Mouse (Mus musculus) heart, postnatal 25 days (tissue): ENCODE measurements around the gene Ptch1. TPM values are rescaled to one million over a fixed set of nuclear protein-coding genes. Genes with fewer than 3 reads are reported as not detected.

ENCODE experiments used
- DNase-seq: peaks from one replicate; pipeline ENCODE4 v3.0.0; 2022; ENCODE audit warnings: low spot score
- intact Hi-C: fragments of 180-260 bp; cut with DNase I; formaldehyde crosslinking; loops from one replicate; pipeline ENCODE4 v1.15.1; 2025
- total RNA-seq, 2 experiments: library from RNA; stranded (reverse); gene quantifications; 2 replicates each; pipeline ENCODE4 v1.2.3; 2021

The Ptch1 gene
- total RNA-seq, 2 experiments from 2014 or later, result 12.4 to 14.9 TPM

DNA sequence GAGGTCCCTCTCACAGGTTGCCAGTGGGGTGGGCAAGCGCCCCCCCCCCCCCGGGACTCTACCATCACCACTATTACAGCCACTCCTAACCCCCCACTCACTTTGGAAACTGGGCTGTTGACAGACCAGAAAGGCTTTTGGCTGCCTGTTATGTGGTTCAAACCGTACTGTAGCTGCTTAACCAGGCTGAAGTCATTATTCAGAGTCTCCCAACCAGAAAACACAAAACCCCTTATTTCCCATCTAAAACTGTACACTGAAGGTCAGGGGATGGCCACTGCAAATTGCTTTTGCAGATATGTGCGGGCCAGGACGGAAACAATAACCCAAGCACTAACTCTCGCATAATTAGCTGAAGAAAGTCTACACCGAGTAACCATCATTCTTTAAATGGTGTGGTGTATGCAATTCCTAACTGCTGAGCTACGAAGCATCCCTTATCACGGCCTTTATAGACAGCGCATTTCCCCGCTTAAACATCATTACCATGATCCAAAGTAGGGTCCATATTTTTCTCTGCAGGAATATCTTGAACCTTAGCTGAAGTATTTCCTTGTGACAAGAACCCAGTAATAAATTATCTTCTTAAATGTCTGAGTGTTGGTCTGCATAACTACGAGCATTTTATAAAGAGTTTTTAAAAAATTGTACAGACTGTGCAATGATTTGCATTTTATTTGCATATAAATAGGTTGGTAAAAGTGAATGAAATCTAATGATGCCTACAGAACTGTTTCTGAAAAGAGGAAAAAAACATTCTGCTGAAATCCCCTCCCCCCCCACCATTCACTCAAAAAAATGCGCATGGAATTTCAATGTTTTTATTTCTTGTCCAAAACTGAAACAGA lies 29.1 kb downstream of the Ptch1 start:
- intact Hi-C loops, result no loop called here
- no peak for DNase-seq

DNA sequence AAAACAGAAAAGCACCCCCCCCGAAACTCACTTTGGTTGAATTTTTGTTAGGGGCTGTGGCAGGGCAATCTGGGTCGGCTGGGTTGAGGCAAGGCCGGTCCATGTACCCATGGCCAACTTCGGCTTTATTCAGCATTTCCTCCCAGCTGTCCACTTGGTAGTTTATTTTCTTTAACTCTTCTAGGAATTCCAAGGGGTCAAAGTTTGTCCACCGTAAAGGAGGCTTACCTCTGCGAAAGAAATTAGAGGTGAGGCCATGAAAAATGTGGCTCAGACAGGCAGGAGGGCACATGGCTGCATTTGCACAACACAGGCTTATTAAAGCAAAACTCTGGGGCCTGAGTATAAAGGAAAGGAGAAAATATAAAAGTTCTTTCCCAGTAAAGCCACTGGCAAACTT lies 29.9 kb downstream of the Ptch1 start:
- intact Hi-C loops, result loop anchor here (2.0 kb wide), 1 partner anchor 17 kb away; no protein-coding TSS in a partner anchor
- no peak for DNase-seq

DNA sequence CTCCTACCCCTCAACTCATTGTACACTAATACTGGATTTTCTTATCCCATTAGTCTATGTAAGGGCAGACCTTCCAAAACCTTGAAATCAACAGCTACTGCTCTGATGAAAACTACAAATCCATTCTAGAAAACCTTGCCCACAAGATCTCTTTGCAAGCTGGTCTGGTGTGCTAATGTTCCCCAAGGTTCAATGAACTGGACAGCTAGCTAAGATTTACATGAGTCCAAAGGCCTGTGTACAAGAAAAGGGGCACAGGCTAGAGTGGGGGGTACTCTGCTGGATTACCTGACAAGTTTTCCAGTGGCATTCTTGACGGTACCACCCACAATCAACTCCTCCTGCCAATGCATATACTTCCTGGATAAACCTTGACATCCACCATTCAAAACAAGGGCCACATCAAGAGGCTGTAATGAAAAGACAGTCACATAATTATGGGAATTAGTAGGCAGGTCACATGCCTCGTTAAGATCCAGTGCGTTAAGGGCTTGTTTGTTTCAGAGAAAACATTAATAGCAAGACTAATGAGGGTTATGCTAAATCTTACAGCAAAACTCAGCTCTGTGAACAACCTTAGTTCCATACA lies 30.5 kb downstream of the Ptch1 start:
- intact Hi-C loops, result loop anchor here (2.0 kb wide), 1 partner anchor 18 kb away; no protein-coding TSS in a partner anchor
- no peak for DNase-seq

DNA sequence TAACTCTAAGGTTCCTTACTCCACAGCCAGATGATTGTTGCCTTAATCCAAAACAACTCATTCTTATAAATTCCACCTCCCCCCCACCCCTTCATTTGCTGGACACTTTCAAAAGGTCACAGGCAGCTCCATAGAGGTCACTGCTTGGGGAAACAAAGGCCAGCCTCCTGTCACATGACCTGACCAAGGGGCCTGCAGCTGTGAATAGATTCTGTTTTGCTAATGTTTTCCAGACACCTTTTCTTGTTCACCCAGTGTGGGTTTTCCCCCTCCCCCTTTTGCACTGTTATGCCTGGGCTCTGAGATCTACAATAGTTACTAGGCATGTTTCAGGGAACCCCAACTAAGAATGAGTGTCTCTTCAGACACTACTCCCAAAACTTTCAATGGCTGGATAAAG lies 31.9 kb downstream of the Ptch1 start:
- DNase-seq, result no peak
- intact Hi-C loops, result no loop called here

DNA sequence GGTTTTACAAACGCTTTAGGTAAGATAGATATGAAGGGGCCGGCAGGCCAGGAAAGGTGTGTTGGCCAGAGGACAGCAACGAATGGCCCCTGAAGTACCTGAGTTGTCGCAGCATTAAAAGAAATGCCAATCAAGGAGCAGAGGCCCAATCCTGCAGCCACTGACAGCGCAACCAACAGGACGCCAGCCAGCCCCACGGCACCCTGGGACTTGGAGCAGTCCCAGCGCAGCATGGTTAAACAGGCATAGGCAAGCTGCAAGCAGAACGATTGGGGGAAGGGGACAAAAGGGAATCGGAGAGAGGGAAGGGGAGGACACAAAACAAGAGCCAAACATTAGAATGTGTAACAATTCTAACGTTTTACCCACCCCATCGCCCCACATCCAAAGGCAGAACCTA lies 32.8 kb downstream of the Ptch1 start:
- intact Hi-C loops, result no loop called here

DNA sequence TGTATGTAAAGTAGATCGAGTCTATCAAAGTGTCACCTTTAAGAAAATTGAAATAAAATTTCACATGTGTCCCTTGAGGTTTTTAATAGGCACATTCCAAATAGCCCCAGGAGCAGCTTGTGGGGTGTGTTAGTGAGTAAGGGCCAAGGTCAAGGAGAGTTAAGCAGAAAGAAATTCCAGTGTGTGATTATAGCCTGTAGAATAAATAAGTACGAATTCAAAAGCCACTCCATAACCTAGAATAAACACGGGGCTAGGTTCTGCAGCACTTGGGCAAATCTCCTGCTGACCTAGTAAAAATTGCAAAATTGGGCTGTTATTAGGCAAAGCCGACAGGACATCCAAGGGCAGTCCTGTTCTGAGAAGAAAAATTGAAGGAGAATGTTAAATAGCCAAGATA lies 38.4 kb downstream of the Ptch1 start:
- DNase-seq, result no peak
- intact Hi-C loops, result no loop called here

More for the DNA sequence above, 32.8 kb downstream of the Ptch1 start:
- no peak for DNase-seq

DNA sequence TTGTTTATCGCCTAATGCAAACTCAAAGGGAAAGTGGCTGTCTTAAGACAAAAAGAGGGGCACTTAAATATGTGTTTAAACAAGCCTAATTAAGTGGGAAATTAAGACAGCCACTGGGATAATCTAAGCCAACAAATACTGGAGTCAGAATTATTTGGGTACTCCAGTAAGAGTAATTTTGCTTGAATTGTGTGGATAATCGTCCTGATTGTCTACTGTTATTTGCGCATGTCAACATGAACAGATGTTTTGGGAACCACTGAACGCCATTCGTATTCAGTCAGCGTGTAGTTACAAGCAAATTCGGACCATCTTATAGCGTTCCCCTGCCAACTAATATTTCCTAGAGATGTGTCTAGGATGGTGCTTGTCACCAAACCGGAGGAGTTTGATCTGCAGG lies 42.5 kb downstream of the Ptch1 start:
- no peak for DNase-seq
- intact Hi-C loops, result no loop called here

DNA sequence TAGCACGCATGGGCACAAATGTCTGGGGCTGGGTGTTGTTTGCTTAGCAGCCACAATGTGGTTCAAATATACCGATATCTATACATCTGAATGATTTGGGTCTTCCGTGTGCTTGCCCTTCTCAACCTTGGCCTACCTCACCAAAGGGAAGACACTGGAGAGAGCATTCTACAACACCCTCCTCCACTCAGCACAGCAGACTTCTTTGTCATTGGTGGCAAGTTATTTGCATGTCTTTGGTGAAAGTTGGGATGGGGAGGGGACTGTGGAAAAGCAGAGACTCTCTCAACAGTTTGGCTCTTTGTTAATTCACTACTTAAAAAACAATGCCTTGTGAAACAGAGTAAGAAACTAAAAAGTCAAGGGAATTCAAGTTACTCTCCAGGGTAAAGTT lies 43.0 kb downstream of the Ptch1 start:
- no peak for DNase-seq
- intact Hi-C loops, result no loop called here

DNA sequence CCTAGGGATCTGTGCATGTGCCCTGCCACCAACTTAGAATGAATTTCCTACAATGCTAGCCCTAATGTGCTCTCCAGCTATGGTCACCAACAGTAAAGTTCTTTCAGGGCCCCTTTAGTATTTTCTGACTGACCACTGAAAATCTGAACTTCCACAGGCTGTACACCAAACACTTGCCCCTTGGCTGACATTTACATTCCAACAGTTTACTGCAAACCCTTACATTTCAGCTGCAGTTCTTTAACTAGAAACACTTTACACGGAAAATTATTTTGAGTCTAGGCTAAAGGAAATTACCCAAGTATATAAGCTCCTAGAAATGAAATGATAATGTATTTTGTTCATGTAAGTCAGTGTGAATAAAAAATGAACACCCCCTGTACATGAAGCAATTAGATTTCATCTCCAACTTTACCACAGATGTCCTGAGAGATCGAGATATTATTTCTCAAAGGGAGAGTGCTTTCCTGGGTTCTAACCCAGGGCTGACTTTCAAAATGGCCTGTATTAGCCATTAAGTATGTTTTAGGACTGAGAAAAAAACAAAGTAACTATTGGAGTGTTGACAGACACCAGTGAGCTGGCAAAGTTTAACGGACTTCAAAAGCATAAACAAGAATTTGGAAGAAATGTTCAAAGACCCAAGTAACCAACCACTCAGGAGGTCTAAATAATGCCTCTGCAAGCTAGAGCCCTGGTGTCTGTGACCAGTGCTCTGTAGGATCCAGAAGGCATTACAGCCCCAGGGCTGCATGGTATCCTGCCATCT lies 43.6 kb downstream of the Ptch1 start:
- no peak for DNase-seq
- intact Hi-C loops, result no loop called here

DNA sequence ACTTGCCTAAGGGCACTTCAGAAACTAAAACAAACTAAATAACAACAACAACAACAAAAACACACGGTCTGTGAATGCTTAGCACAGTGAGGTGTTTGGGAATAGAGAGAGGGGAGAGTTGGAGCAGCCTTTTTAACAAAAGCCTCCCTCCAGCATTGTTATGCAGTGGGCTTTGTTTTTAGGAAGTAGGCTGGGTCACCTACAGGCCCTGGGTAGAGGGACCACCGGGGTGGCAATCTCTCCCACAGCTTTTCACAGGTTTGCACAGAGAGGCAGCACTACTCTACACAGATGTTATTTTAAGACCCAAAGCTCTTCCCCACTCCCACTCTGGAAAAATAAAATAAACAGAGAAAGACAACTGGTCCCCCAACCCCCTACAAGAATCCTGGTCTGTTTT lies 44.5 kb downstream of the Ptch1 start:
- no peak for DNase-seq
- intact Hi-C loops, result no loop called here

DNA sequence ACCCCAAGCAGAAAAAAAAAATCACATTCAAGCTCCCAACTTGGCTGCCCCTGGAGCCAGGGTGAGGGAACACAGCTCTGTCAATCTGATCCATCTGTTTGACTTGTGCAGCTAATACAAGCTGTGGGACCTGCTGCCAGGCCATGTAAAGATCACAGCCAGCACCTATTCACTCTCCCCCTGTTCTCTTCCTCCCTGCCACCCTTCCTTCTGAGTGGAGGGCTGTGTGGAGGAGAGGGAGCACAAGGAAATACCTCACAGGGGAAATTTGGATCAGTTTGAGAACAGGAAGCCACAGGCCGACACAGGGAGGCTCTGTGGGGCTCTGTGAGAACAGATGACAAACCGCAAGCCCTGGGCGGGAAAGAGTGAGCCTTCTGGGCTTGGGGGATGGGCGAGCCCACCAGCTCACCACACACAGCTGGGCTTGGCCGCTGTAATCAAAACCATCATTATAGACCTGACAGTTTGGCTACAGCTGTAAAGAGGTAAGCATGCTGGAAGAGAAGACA lies 45.2 kb downstream of the Ptch1 start:
- intact Hi-C loops, result no loop called here
- DNase-seq, result no peak

DNA sequence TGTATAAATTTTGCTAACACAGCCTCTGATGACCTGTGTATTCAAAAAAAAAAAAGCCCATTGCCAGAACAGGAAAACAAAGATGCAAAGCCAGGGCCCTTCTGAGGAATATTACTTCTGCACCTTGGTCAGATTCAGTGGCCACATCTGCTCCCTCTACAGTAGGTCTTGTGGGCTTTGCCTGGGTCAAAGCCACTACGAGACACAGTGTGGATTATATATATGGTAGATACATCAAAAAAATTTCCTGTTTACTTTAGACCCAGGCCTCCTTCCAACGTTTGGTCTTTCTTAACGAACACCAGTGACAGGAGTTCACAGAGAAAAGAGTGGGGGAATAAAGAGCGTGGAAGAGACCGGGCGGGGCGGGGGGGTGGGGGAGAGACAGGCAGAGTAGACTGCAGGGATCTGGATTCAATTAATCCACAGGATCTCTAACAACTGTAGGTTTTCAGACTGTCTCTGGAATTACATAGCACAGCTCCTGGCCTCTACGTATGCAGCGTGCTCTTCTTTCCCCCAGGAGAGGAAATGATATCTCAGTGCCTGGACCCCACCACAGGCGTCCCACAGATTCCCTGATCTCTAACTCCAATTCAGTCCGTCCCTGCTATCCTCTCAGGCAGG lies 47.7 kb downstream of the Ptch1 start:
- DNase-seq, result no peak
- intact Hi-C loops, result no loop called here

DNA sequence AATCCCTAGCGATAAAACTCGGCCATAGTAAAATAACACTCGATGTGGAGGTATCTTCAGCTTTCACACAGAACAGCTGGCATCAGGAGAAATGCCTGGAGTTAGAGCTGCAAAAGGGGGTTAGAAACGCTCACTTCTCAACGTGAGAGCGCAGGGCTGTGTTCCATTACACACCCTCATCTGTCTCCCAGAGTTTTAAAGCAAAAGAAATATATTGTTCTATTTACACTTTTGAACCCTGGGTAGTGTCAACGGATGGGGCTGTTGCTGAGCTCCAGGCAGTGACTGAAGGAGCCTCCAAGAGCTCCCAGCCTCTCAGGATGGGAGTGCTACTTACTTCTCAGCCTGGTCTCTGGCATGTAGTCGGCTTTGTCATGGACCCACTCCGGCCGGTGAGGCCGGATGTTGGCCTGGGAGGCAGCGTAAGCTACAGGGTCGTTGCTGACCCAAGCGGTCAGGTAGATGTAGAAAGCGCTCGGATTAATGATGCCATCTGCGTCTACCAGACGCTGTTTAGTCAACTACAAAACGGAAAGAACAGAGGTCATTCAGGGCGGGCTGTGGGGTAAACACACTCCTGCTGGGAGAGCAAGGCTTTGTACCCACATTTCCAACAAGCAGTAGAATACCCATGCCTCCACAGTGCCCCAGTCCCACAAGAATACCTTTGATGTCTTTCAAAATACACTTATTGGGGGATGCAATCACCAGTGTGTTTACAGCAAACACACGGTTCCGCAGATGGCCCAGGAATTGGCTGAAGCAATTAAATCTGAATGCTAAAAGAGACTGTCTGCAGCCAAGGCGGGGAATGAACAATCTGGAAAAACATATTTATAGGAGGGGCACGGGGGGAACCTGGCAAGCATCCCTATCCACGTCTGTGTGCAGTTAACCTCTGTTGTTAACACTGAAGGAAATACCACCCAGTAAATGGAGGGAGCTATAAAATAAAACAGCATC lies 48.5 kb downstream of the Ptch1 start:
- intact Hi-C loops, result no loop called here
- DNase-seq, result no peak

DNA sequence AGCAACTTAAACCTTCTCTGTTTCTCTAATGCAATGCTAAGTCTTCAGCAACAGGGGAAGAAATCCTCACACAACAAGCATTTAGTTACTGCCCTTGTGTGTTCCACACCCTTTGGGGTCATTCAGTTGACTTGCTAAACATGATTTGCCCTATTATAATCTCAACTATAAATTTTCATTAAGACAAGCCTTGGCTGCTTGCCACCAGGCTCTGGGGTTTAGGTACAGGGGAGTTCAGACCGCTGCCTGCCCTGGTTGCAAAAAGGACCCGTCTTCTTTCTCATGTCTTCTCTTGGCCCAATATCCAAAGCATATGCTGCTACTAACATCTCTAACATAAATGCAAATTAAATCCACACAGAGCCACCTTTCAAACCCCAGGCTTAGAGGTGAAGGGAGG lies 49.3 kb downstream of the Ptch1 start:
- intact Hi-C loops, result no loop called here
- no peak for DNase-seq

DNA sequence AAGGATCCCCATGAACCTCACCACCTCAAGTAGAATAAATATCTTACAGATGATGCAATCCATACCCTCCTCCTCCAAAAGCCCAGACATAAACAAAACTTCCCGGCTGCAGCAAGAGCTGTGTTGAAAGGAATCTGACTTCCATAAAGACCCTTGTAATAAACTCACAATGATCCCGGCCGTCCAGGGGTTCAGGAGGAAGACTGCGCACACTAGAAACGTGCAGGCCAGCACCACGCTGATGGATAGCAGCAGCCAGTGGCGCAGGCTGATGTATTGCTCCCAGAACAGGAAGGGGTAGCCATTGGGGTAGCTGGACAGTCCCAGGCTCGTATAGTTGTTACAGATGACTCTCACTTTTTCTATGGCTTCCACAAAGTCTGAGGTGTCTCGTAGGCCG lies 50.6 kb downstream of the Ptch1 start:
- DNase-seq, result no peak
- intact Hi-C loops, result no loop called here

DNA sequence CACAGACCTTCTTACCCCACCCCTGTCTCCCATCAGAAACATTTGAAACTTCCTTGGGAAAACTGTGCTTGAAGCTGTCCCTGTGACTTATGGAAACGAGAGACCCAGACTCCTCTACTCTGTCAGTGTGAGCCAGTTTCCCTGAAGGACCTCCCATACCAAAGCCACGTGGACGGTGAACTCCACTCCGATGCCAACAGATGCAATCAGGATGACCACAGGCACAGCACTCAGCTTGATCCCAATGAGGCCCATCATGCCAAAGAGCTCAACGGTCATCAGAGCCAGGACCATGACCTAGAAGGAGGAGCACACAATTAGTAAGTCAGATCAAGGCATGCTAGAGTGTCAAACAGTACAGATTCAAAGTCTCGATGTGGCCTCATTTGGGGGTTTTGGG lies 53.3 kb downstream of the Ptch1 start:
- no peak for DNase-seq
- intact Hi-C loops, result no loop called here

DNA sequence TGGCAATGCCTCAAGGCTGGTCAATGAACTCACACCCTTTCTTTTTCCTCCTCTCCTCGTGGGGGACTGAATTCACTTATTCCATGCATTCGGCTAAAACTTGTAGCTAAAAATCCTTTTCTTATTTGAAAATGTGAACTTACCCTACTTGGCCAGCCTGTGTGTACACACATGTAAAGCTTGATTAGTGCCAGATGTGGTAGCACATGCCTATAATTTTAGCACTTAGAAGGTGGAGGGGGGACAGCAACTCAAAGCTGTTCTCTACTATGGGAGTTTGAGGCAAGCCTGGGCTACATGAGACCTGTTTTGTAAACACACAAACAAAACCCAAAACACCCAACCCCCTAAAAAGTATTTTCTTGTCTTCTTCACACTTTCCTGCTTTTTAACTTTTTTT lies 56.9 kb downstream of the Ptch1 start:
- no peak for DNase-seq
- intact Hi-C loops, result loop anchor here (10.0 kb wide), 1 partner anchor 518 kb away; no protein-coding TSS in a partner anchor

DNA sequence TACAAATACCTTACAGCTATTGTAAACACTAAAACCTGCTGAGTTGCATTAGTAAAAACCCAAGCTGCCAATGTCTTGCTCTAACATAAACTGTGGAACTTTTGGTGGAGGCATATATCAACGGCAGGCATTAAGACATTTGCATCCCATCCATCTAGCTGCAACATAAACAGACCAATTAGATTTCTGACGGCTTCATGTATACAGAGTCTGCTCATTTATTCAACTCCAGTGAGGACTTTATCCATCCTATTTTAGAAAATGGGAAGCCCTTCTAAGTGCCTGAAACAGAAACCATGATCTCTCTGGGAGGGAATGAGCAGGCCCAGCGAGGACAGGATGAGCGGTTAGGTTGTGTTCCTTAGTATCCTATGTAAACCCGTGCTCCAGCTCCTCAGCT lies 57.9 kb downstream of the Ptch1 start:
- intact Hi-C loops, result loop anchor here (10.0 kb wide), 1 partner anchor 519 kb away; no protein-coding TSS in a partner anchor
- DNase-seq, result no peak

DNA sequence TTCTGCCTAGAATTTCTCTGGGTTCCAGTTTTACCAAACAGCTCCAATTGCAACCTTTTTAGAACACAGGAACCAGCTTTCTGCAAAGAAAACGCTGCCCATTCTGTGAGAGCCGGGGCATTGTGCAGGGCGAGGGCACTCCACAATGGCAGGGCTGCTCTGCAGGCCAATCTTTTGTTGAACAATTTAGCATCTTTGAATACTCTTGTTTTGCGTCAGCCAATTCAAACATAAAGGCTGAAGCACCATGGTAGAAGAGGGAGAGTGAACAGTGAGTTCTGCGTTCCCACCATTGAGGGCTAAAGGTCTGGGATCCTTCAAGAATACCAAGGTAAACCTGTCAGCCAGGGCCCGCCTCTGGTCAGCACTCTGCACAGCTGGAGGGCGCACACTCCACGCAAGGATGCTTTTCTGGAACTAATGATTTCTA lies 58.5 kb downstream of the Ptch1 start:
- intact Hi-C loops, result loop anchor here (10.0 kb wide), 1 partner anchor 520 kb away; no protein-coding TSS in a partner anchor
- no peak for DNase-seq
